Mouse (Mus musculus): Measurements from ENCODE around the gene Eif2s1.
"Not testable (repeated sequence)": the region's sequence is repeated elsewhere in the genome, so short reads cannot be mapped to it uniquely, and the experiment has no call there.

The Eif2s1 gene

DNA sequence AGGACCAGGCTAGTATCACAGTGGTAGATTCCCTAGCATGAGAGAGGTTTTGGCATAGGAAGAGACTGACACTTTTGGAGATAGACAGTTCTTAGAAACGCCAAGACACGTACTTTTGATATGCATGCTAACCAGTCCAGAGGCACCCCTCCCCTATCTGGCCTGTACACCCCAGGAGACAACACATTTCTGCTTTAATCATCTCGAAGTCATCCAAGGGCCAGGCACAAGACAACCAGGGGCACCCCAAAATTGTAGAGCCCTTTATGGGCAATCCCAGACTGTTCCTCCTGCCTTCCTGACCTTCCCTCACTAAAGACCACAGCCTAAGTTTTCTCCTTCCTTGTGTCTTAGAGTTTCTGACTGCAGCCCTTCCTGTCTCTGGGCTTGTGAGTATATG lies 53.9 kb downstream of the Eif2s1 start:
- DNase-seq (ENCODE audit: low spot score) = no peak

- no peak for DNase-seq (ENCODE audit: low spot score)
Observed at GRCm38 (mm10) chr12:78916278-78916677, 54.7 kb downstream of the Eif2s1 start.

GRCm38 (mm10) chr12:78918227-78919078 lies 56.8 kb downstream of the Eif2s1 start:
- DNase-seq (ENCODE audit: low spot score) = peak; percentile 89

- peak; percentile 82 for DNase-seq (ENCODE audit: low spot score)
Observed at GRCm38 (mm10) chr12:78919079-78919712, 57.6 kb downstream of the Eif2s1 start.

- no peak for DNase-seq (ENCODE audit: low spot score)
Observed at GRCm38 (mm10) chr12:78921421-78921820, 59.8 kb downstream of the Eif2s1 start.

DNA sequence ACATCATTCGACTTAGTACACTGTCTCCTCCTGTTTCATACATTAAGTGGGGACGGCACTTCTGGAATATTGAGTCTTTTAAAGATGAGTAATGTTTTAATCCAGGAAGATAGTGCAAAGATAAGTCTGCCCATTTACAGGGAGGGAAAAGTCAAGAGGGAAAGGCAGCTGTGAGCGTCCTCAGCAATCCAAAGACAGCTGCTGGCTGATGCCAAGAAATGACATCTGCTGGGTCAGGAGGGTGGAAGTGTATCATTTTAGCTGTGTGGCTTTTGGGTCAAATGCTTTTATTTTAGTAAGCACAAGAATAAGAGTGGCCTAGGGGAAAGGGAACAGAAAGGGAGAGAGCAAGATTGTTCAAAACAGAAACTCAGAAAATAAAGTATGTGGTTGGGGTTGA lies 60.4 kb downstream of the Eif2s1 start:
- no peak for DNase-seq (ENCODE audit: low spot score)

- not testable (repeated sequence) for DNase-seq (ENCODE audit: low spot score)
Observed at GRCm38 (mm10) chr12:78922977-78923376, 61.4 kb downstream of the Eif2s1 start.

GRCm38 (mm10) chr12:78923539-78924189 lies 62.0 kb downstream of the Eif2s1 start:
- no peak for DNase-seq (ENCODE audit: low spot score)

GRCm38 (mm10) chr12:78927287-78927686 lies 65.7 kb downstream of the Eif2s1 start:
- DNase-seq (ENCODE audit: low spot score) = no peak

GRCm38 (mm10) chr12:78929900-78930299 lies 68.3 kb downstream of the Eif2s1 start:
- no peak for DNase-seq (ENCODE audit: low spot score)

DNA sequence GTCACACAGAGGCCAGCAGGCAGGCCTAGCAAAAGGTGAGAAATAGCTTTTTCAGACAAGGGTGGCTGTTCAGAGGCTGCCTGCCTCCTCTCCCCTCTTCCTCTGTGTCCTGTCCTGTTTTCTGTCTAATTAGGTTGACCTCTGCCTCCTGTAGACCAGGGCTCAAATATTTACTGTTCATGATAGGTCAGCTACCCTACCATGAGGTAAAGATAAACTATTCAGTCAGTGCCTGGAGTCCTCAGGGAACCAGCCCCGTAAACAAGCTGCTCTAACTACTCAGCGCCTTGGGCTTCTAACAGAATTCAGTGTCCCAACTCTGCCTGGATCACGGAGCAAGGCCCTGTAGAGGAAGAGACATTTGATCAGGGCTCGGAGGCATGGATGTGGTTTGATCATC lies 74.9 kb downstream of the Eif2s1 start:
- no peak for DNase-seq (ENCODE audit: low spot score)

Measured in layer of hippocampus, adult 11-12 months (tissue).